Mouse (Mus musculus) liver, embryonic 14.5 days (tissue): Measurements from ENCODE around the gene Nbl1. TPM values are rescaled to one million over a fixed set of nuclear protein-coding genes. Genes with fewer than 3 reads are reported as not detected.

Source experiments
- ATAC-seq: fragments of 200-750 bp; cut with Nextera tagmentation; 2 replicates; pipeline ENCODE4 v1.8.0; 2017; ENCODE audit warnings: moderate number of reproducible peaks, mild to moderate bottlenecking, moderate library complexity; ENCODE audit not compliant: insufficient read depth
- DNase-seq, 3 experiments: peaks; one replicate each; pipeline ENCODE4 v3.0.0-alpha.2; 2012 to 2013; ENCODE audit warnings: low read depth in 3 of 3, low spot score in 3 of 3
- H3K27ac ChIP-seq: fragments of 300-500 bp; sonication (generic); 2 replicates; pipeline ENCODE4 v1.5.1; 2014; ENCODE audit warnings: moderate library complexity, mild to moderate bottlenecking, control low read depth, inconsistent platforms
- H3K27me3 ChIP-seq: fragments of 300-500 bp; sonication (generic); 2 replicates; pipeline ENCODE4 v1.6.1; 2014; ENCODE audit warnings: mild to moderate bottlenecking, low read length, moderate library complexity; ENCODE audit not compliant: control insufficient read depth, insufficient read depth
- H3K36me3 ChIP-seq: fragments of 300-500 bp; sonication (generic); replicated peaks from 2 replicates; pipeline ENCODE4 v1.6.1; 2014; ENCODE audit warnings: low read depth; ENCODE audit not compliant: control insufficient read depth, insufficient read depth
- H3K4me1 ChIP-seq, 2 experiments: fragments of 200-500 bp in 1 of 2; fragments of 300-500 bp in 1 of 2; sonication (generic) in 1 of 2; replicated peaks; 2 replicates each; pipeline ENCODE4 v1.6.1; 2012 to 2014; ENCODE audit warnings: antibody characterized with exemption in 1 of 2, inconsistent platforms in 1 of 2, low read length in 1 of 2; ENCODE audit not compliant: control insufficient read depth in 2 of 2, insufficient read depth in 2 of 2
- H3K4me2 ChIP-seq: fragments of 300-500 bp; sonication (generic); 2 replicates; pipeline ENCODE4 v1.6.1; 2014; ENCODE audit warnings: low read depth, mild to moderate bottlenecking, control low read depth, moderate library complexity
- H3K4me3 ChIP-seq, 2 experiments: fragments of 200-500 bp in 1 of 2; fragments of 300-500 bp in 1 of 2; sonication (generic) in 1 of 2; 2 replicates each; pipeline ENCODE4 v1.5.1; 2012 to 2014; ENCODE audit warnings: low read depth in 2 of 2, low read length in 2 of 2, mild to moderate bottlenecking in 2 of 2, control low read depth in 1 of 2, inconsistent platforms in 1 of 2, moderate library complexity in 1 of 2; ENCODE audit not compliant: insufficient read depth in 1 of 2
- H3K9ac ChIP-seq: fragments of 300-500 bp; sonication (generic); replicated peaks from 2 replicates; pipeline ENCODE4 v1.6.1; 2014; ENCODE audit warnings: mild to moderate bottlenecking, control low read depth, moderate library complexity
- H3K9me3 ChIP-seq: fragments of 300-500 bp; sonication (generic); 2 replicates; pipeline ENCODE4 v1.6.1; 2016; ENCODE audit warnings: low read length, mixed read lengths; ENCODE audit not compliant: control insufficient read depth
- CTCF ChIP-seq: IDR thresholded peaks from 2 replicates; pipeline ENCODE4 v1.5.1; 2016; ENCODE audit warnings: antibody characterized with exemption, low read depth, control low read depth
- EP300 ChIP-seq: IDR thresholded peaks from 2 replicates; pipeline ENCODE4 v1.6.1; 2016; ENCODE audit warnings: antibody characterized with exemption, low read depth
- WGBS: fragments of 180-500 bp; shearing (Covaris S2); extraction: QIAGEN DNeasy Blood & Tissue Kit; methylation state at CpG from one replicate; pipeline ENCODE4 v1.1.7; 2014; ENCODE audit not compliant: insufficient replicate concordance; 5-methylcytosine and 5-hydroxymethylcytosine counted together
- polyA plus RNA-seq, 2 experiments: library from polyadenylated mRNA; depleted of rRNA in 1 of 2; stranded (reverse) in 1 of 2; unstranded in 1 of 2; fragments of >200 nt; fragmentation: Nextera tagmentation in 1 of 2; extraction: Ambion mirVana in 1 of 2; gene quantifications; 2 replicates each; pipeline versions ENCODE4 v1.2.1 to v1.2.3; 2012 to 2014

Nbl1 gene
- polyA plus RNA-seq (2012; rRNA removed) (0.74 and 0.80 TPM in 2 replicates), polyA plus RNA-seq (2014; fragmentation: Nextera tagmentation; extraction: Ambion mirVana) (0.63 and 0.91 TPM in 2 replicates)

DNA sequence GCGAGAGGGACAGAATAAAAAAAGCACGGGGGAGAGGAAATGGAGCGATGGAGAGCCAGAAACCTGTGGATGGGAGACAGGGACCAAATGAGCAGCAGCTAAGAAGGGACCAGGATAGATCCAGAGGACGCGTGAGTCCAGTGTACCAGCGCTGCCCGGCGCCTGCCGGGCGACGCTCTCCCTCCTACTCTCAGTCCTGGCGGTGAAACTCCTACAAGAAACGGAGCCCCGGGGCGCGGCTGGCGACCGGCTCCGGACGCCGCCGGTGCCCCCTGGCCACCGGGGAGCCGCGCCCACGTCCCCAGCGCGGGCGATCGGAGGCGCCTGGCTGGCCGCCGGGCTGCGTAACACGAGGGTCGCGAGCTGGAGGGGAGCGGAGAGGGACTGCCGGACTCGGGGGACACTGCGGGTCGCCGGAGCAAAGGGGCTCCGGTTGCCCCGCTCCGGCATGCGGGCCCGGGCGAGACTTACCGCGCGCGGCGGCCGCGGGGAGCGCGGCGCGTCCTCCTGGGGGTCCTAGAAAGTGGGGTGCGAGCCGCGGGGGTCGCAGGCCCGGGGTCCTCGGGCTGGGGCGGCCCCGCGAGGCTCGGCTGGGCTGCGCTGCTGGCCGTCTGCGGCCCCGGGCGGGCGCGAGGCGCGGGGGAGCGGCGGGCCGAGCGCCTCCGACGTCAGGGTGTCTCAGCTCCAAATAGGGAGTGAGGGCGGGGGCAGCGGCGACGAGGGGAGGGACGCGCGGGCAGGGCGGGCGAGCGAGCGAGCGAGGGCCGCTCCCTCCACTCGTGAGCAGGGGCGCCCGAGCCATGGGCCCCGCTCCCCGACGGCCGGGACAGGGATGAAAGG, at the start of gene Nbl1:
Nbl1 (minus strand) TSS at position 638 of the 840 bp plus-strand sequence.
- ATAC-seq (no peak), DNase-seq (no peak)
- no peak within 1 kb of the TSS for H3K27ac ChIP-seq
- H3K27me3 ChIP-seq = peaks cover 38% of the 10 kb centered on the region
- H3K36me3 ChIP-seq = no peaks in the 10 kb centered on the region
- peak within 1 kb of the TSS; percentile 60 for H3K4me2 ChIP-seq
- no peaks in the 10 kb centered on the region for H3K9me3 ChIP-seq
- H3K4me3 ChIP-seq = peak within 1 kb of the TSS; percentile 5 to 47; a peak in 3 of 4 replicates
- 3% methylated on average over 98 of the region's 105 CpGs for WGBS
- no peaks in the 10 kb centered on the region for H3K4me1 ChIP-seq
- no peak within 1 kb of the TSS for H3K9ac ChIP-seq
- TF ChIP-seq EP300 = no peak
- no peak for TF ChIP-seq CTCF

DNA sequence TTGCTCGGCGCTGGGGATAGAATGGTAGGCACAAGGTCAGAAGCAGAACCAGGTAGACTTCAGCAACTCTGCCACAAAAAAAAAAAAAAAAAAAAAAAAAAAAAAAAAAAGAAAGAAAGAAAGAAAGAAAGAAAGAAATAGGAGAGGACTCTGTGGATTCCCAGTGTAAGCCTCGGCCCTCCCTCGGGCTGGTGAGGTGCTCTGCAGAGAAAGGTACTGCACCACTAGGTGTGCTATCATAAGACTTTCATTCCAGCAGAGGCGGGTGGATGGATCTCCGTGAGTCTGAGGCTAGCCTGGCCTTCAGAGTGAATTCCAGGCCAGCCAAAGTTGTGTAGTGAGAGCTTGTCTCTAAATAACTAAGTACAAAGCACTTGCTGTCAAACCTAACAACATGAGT, 49.0 kb upstream of the Nbl1 start:
- no peaks in the 10 kb centered on the region for H3K36me3 ChIP-seq
- no peak overlapping the region for H3K27ac ChIP-seq
- no peaks in the 10 kb centered on the region for H3K4me1 ChIP-seq
- peak; percentile 20; the same call in 1 of the 2 replicates for TF ChIP-seq CTCF
- TF ChIP-seq EP300 = no peak
- no peak overlapping the region for H3K9ac ChIP-seq
- ATAC-seq (no peak), DNase-seq (no peak)
- no peak overlapping the region for H3K4me3 ChIP-seq
- 62% methylated on average over 6 of the region's 6 CpGs for WGBS
- no peaks in the 10 kb centered on the region for H3K27me3 ChIP-seq
- H3K4me2 ChIP-seq = no peak overlapping the region
- H3K9me3 ChIP-seq = no peaks in the 10 kb centered on the region

DNA sequence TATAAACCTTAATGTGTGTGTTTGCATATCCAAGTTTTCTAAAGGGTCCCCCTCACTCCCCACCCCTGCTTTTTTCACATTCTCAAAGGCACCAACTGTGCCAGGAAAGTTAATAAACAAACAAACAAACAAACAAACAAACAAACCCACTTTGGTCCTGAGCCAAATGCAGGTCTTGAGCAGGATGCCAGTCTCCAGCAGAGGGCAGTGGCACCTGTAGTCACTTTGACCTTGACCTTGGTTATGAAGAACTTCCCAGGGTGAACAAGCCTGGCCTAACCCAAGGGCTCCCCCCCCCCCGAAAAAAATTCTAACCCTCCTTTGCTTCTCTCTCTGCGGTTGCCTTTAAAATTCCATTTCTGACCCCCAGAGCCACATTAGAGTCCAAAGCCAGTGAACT, 47.5 kb upstream of the Nbl1 start:
- no peaks in the 10 kb centered on the region for H3K4me1 ChIP-seq
- no peaks in the 10 kb centered on the region for H3K36me3 ChIP-seq
- ATAC-seq (no peak), DNase-seq (no peak)
- H3K9me3 ChIP-seq = no peaks in the 10 kb centered on the region
- no peak overlapping the region for H3K9ac ChIP-seq
- H3K27me3 ChIP-seq = no peaks in the 10 kb centered on the region
- no peak overlapping the region for H3K4me3 ChIP-seq
- TF ChIP-seq CTCF (peak; percentile 44), EP300 (no peak)
- WGBS = 44% methylated on average over 2 of the region's 2 CpGs
- H3K4me2 ChIP-seq = no peak overlapping the region
- no peak overlapping the region for H3K27ac ChIP-seq

DNA sequence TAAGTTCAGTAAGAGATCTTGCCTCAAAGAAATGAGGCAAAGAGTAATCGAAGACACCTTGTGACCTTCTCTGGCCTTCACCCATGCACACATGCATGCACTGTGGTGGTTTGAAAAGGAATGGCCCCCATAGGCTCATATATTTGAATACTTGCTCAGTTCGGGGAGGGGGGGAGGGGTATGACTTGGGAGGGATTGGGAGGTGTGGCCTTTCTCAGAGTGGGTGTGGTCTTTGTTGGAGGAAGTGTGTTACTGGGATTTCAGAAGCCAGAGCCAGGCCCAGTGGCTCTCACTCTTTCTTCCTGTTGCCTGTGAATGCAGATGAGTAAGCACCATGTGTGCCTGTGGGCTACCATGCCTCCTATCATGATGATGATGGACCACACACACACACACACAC, 43.2 kb upstream of the Nbl1 start:
- H3K27ac ChIP-seq = no peak overlapping the region
- ATAC-seq (no peak), DNase-seq (no peak)
- TF ChIP-seq EP300 (no peak), CTCF (no peak)
- H3K27me3 ChIP-seq = no peaks in the 10 kb centered on the region
- H3K4me1 ChIP-seq = peaks cover 8 to 9% of the 10 kb centered on the region in 2 experiments
- no peaks in the 10 kb centered on the region for H3K9me3 ChIP-seq
- WGBS = 61% methylated on average over 2 of the region's 2 CpGs
- no peaks in the 10 kb centered on the region for H3K36me3 ChIP-seq
- H3K9ac ChIP-seq = no peak overlapping the region
- H3K4me3 ChIP-seq = no peak overlapping the region
- no peak overlapping the region for H3K4me2 ChIP-seq

DNA sequence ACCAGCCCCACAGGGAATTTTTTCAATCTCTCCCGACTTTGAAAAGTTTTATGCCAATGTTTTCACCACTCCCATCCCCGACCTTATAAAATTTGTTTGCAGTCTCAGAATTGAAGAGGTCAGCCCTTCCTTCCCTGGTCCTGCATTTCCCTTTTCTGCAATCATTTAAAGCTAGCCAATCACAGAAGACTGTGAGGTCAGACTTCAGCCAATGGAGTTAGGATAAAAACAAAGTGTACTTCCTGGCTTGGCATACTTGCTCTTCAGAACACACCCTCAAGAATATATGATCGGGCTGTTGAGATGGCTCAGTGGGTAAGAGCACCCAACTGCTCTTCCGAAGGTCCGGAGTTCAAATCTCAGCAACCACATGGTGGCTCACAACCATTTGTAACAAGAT, 40.3 kb upstream of the Nbl1 start:
- ATAC-seq (no peak), DNase-seq (no peak)
- Histone ChIP-seq H3K27me3 (no peaks in the 10 kb centered on the region), H3K9ac (no peak overlapping the region), H3K27ac (no peak overlapping the region), H3K4me2 (no peak overlapping the region), H3K4me3 (no peak overlapping the region), H3K36me3 (no peaks in the 10 kb centered on the region), H3K9me3 (no peaks in the 10 kb centered on the region), H3K4me1 (peaks cover 18 to 23% of the 10 kb centered on the region in 2 experiments)
- no peak for TF ChIP-seq EP300
- TF ChIP-seq CTCF = no peak
- 57% methylated on average over 5 of the region's 5 CpGs for WGBS
